Mouse (Mus musculus): ENCODE results near the gene Fgf11. TPM values are rescaled to one million over a fixed set of nuclear protein-coding genes. Genes with fewer than 3 reads are reported as not detected.

Fgf11 gene
- not detected for polyA plus RNA-seq (2017; shearing (Covaris generic))

GRCm38 (mm10) chr11:69801379-69801977 lies at the start of gene Fgf11:
Fgf11 (minus strand) TSS chr11:69801857.

GRCm38 (mm10) chr11:69846198-69846680 lies 44.6 kb upstream of the Fgf11 start, which contains the start of gene Plscr3:
Plscr3 (plus strand) TSS chr11:69846376.

DNA sequence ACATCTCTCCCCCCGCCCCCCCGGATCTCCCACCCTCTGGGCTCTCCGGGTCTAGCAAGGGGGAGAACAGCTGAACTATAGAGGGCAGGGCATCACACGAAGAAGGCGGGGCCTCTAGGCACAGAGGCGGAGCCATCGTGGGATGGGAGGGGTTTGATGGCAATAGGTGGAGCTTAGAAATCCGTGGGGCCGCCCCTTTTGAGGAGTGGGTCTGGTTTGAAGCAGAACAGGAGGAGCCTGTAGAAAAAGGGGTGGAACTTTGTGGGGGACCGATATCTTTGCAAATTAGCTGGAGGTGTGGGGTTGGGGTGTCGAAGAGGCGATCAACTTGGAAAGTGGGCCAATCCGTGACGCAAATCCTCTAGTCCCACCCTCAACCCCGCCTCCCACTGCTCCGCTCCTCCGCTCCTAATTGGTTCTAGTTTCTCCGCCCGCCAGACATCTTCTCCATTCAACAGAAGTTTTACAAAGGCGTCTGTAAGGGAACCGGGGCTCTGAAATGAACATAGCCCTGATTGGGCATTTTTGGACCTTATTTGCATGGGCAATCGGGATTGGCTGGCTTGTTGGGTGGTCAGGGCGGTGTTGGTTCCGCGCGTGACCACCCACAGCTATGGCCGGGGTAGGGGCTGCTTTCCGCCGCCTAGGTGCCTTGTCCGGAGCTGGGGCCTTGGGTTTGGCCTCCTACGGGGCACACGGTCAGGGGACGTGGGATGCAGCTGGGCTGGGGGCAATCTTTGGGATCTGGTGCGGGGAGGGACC lies 36.5 kb upstream of the Fgf11 start, which contains the start of gene Tmem256:
Tmem256 (plus strand) TSS at position 563 of the 762 bp plus-strand sequence.

GRCm38 (mm10) chr11:69837604-69837951 lies 35.9 kb upstream of the Fgf11 start, which contains the start of gene Nlgn2:
Nlgn2 (minus strand) TSS chr11:69837784.

GRCm38 (mm10) chr11:69822080-69822479 lies 20.4 kb upstream of the Fgf11 start, which contains the start of gene Spem1:
Spem1 (minus strand) TSS chr11:69822180.

DNA sequence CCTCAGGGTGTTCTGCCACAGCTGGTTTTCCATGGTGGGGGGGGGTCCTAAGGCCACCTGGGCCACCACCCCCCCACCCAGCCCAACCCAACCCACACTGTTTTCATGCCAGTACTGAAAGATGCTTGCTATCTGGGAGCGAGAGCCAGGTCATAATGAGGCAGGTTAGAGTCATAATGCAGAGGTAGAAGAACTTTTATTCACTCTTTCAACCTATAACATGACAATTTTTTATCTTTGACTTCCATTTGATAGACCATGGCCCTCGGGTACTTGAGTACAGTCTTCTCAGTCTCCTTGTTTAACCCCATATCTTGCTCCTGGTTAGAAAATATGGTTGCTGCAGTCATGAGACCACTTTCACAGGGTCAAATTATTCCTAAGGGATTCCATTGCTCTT lies 16.7 kb upstream of the Fgf11 start, which contains the start of gene Spem2:
Spem2 (minus strand) TSS at position 101 of the 400 bp plus-strand sequence.

GRCm38 (mm10) chr11:69815155-69815554 lies 13.5 kb upstream of the Fgf11 start, which contains the start of gene Gm39566:
Gm39566 (minus strand) TSS chr11:69815298.

GRCm38 (mm10) chr11:69804972-69805909 lies 3.6 kb upstream of the Fgf11 start, which contains the start of gene Tmem102:
Tmem102 (minus strand) TSS chr11:69805624.

DNA sequence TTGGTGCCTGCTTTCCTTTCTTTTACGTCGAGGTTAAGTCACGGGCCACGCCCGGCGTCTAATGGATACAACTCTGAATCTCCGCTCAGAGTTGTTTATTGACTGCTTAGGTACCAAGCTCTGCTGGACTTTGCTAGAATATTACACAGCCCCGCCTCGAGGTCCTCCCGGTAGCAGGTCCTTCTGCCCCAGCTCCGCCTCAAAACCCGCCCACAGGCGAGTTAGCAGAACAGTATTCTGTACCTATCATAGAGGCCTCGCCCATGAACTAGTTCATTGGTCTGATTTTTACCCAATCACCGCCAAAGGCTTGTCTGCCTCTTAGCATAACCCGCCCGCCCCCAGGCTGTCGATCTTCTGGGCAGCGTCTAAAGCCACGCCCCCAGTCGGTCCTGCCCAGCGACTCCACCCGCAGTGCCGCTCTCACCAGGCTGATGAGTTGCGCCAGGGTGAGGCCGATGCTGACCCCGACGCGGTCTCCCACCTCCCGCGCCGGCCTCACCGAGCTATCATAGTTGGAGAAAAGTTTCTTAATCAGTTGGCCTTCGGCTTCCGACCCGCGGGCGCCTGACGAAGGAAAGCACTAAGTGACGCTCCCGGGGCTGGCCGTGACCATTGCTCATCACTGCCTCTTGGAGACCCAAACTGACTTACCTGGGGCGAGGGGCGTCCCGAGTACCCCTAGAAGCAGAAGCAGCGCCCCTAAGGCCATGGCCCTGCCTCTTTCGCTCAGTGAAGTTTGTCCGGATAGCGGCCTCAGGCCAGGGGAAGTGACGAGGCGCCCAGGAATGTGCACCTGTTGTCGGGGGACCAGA lies 6.3 kb downstream of the Fgf11 start, which contains the start of gene Chrnb1:
Chrnb1 (minus strand) TSS at position 776 of the 815 bp plus-strand sequence.

GRCm38 (mm10) chr11:69765221-69766125 lies 36.2 kb downstream of the Fgf11 start, which contains the start of gene Zbtb4:
Zbtb4 (plus strand) TSS chr11:69765912.

GRCm38 (mm10) chr11:69761868-69762267 lies 39.8 kb downstream of the Fgf11 start, which contains the start of gene Slc35g3:
Slc35g3 (minus strand) TSS chr11:69761968.

GRCm38 (mm10) chr11:69758478-69758970 lies 43.1 kb downstream of the Fgf11 start, which contains the start of gene Polr2a:
Polr2a (minus strand) TSS chr11:69758637.

Other genes starting within 250 kb of the Fgf11 start
- under 1 TPM; 0.55 to 0.64 TPM for gene Efnb3, start 241.7 kb downstream of the Fgf11 start, polyA plus RNA-seq (2017; shearing (Covaris generic))
- gene Wrap53, start 221.6 kb downstream of the Fgf11 start, polyA plus RNA-seq (2017; shearing (Covaris generic)): 10 to 100 TPM; 26.4 to 26.5 TPM
- gene Trp53, start 221.5 kb downstream of the Fgf11 start, polyA plus RNA-seq (2017; shearing (Covaris generic)): 100 to 1,000 TPM; 201 to 249 TPM
- gene Atp1b2, start 195.9 kb downstream of the Fgf11 start, polyA plus RNA-seq (2017; shearing (Covaris generic)): under 1 TPM in 1 of 2 experiments, not detected in 1; 0.55 TPM
- under 1 TPM; 0.33 to 0.57 TPM for gene Shbg, start 184.0 kb downstream of the Fgf11 start, polyA plus RNA-seq (2017; shearing (Covaris generic))
- 1 to 10 TPM in 1 of 2 experiments, not detected in 1; 2.8 TPM for gene Sat2, start 179.8 kb downstream of the Fgf11 start, polyA plus RNA-seq (2017; shearing (Covaris generic))
- 10 to 100 TPM; 59.9 to 74.5 TPM for gene Fxr2, start 168.9 kb downstream of the Fgf11 start, polyA plus RNA-seq (2017; shearing (Covaris generic))
- gene Sox15, start 146.5 kb downstream of the Fgf11 start, polyA plus RNA-seq (2017; shearing (Covaris generic)): 1 to 10 TPM in 1 of 2 experiments, under 1 TPM in 1; 0.55 to 3.1 TPM
- 10 to 100 TPM; 47.5 to 52.3 TPM for gene Mpdu1, start 139.2 kb downstream of the Fgf11 start, polyA plus RNA-seq (2017; shearing (Covaris generic))
- gene Cd68, start 135.7 kb downstream of the Fgf11 start, polyA plus RNA-seq (2017; shearing (Covaris generic)): 10 to 100 TPM in 1 of 2 experiments, 1 to 10 TPM in 1; 1.7 to 11.0 TPM
- 100 to 1,000 TPM; 493 to 540 TPM for gene Eif4a1, start 129.4 kb downstream of the Fgf11 start, polyA plus RNA-seq (2017; shearing (Covaris generic))
- gene Senp3, start 119.8 kb downstream of the Fgf11 start, polyA plus RNA-seq (2017; shearing (Covaris generic)): 10 to 100 TPM; 33.1 to 37.3 TPM
- not detected for gene Tnfsf13, start 116.1 kb downstream of the Fgf11 start, polyA plus RNA-seq (2017; shearing (Covaris generic))
- gene Tnfsf12, start 106.0 kb downstream of the Fgf11 start, polyA plus RNA-seq (2017; shearing (Covaris generic)): not detected
- under 1 TPM in 1 of 2 experiments, not detected in 1; 0.45 TPM for gene Tnfsfm13, start 105.8 kb downstream of the Fgf11 start, polyA plus RNA-seq (2017; shearing (Covaris generic))
- gene Polr2a, start 43.2 kb downstream of the Fgf11 start, polyA plus RNA-seq (2017; shearing (Covaris generic)): 10 to 100 TPM; 43.7 to 44.7 TPM
- gene Slc35g3, start 39.9 kb downstream of the Fgf11 start, polyA plus RNA-seq (2017; shearing (Covaris generic)): 1 to 10 TPM in 1 of 2 experiments, under 1 TPM in 1; 0.29 to 1.3 TPM
- 1 to 10 TPM; 3.8 to 5.3 TPM for gene Zbtb4, start 35.9 kb downstream of the Fgf11 start, polyA plus RNA-seq (2017; shearing (Covaris generic))
- 1 to 10 TPM in 1 of 2 experiments, under 1 TPM in 1; 0.13 to 4.3 TPM for gene Chrnb1, start 5.9 kb downstream of the Fgf11 start, polyA plus RNA-seq (2017; shearing (Covaris generic))
- not detected for gene Tmem102, start 3.8 kb upstream of the Fgf11 start, polyA plus RNA-seq (2017; shearing (Covaris generic))
- gene Gm39566, start 13.4 kb upstream of the Fgf11 start, polyA plus RNA-seq (2017; shearing (Covaris generic)): under 1 TPM in 1 of 2 experiments, not detected in 1; 0.39 TPM
- gene Spem2, start 16.6 kb upstream of the Fgf11 start, polyA plus RNA-seq (2017; shearing (Covaris generic)): not detected
- 1 to 10 TPM in 1 of 2 experiments, not detected in 1; 2.1 TPM for gene Spem1, start 20.3 kb upstream of the Fgf11 start, polyA plus RNA-seq (2017; shearing (Covaris generic))
- under 1 TPM; 0.26 to 0.83 TPM for gene Nlgn2, start 35.9 kb upstream of the Fgf11 start, polyA plus RNA-seq (2017; shearing (Covaris generic))
- 10 to 100 TPM; 64.6 to 89.9 TPM for gene Tmem256, start 36.7 kb upstream of the Fgf11 start, polyA plus RNA-seq (2017; shearing (Covaris generic))
- gene Plscr3, start 44.5 kb upstream of the Fgf11 start, polyA plus RNA-seq (2017; shearing (Covaris generic)): 10 to 100 TPM; 15.4 to 18.5 TPM
- under 1 TPM; 0.08 to 0.72 TPM for gene Tnk1, start 56.9 kb upstream of the Fgf11 start, polyA plus RNA-seq (2017; shearing (Covaris generic))
- gene Tmem95, start 76.2 kb upstream of the Fgf11 start, polyA plus RNA-seq (2017; shearing (Covaris generic)): under 1 TPM in 1 of 2 experiments, not detected in 1; 0.93 TPM
- 1 to 10 TPM; 1.3 TPM for gene Kctd11, start 79.5 kb upstream of the Fgf11 start, polyA plus RNA-seq (2017; shearing (Covaris generic))
- gene Acap1, start 93.7 kb upstream of the Fgf11 start, polyA plus RNA-seq (2017; shearing (Covaris generic)): 100 to 1,000 TPM; 503 to 589 TPM
- 1 to 10 TPM; 3.6 to 4.8 TPM for gene 2810408A11Rik, start 99.1 kb upstream of the Fgf11 start, polyA plus RNA-seq (2017; shearing (Covaris generic))
- 10 to 100 TPM in 1 of 2 experiments, 1 to 10 TPM in 1; 6.4 to 11.6 TPM for gene Neurl4, start 99.2 kb upstream of the Fgf11 start, polyA plus RNA-seq (2017; shearing (Covaris generic))
- 100 to 1,000 TPM; 175 to 265 TPM for gene Gps2, start 112.0 kb upstream of the Fgf11 start, polyA plus RNA-seq (2017; shearing (Covaris generic))
- gene Eif5a, start 120.1 kb upstream of the Fgf11 start, polyA plus RNA-seq (2017; shearing (Covaris generic)): 1,000 to 10,000 TPM; 1,144 to 1,177 TPM
- gene Ybx2, start 133.9 kb upstream of the Fgf11 start, polyA plus RNA-seq (2017; shearing (Covaris generic)): not detected
- 1 to 10 TPM in 1 of 2 experiments, not detected in 1; 1.5 TPM for gene Slc2a4, start 146.3 kb upstream of the Fgf11 start, polyA plus RNA-seq (2017; shearing (Covaris generic))
- 1 to 10 TPM in 1 of 2 experiments, under 1 TPM in 1; 0.81 to 1.2 TPM for gene Cldn7, start 162.9 kb upstream of the Fgf11 start, polyA plus RNA-seq (2017; shearing (Covaris generic))
- 10 to 100 TPM; 39.1 to 74.9 TPM for gene Ctdnep1, start 179.3 kb upstream of the Fgf11 start, polyA plus RNA-seq (2017; shearing (Covaris generic))
- 10 to 100 TPM; 63.7 to 67.7 TPM for gene Elp5, start 180.7 kb upstream of the Fgf11 start, polyA plus RNA-seq (2017; shearing (Covaris generic))
- 100 to 1,000 TPM; 391 to 427 TPM for gene Gabarap, start 189.3 kb upstream of the Fgf11 start, polyA plus RNA-seq (2017; shearing (Covaris generic))
- gene Phf23, start 193.9 kb upstream of the Fgf11 start, polyA plus RNA-seq (2017; shearing (Covaris generic)): 10 to 100 TPM; 85.5 to 94.7 TPM
- gene Dvl2, start 198.7 kb upstream of the Fgf11 start, polyA plus RNA-seq (2017; shearing (Covaris generic)): 10 to 100 TPM; 26.6 to 46.3 TPM
- 100 to 1,000 TPM in 1 of 2 experiments, 10 to 100 TPM in 1; 97.3 to 113 TPM for gene Acadvl, start 213.6 kb upstream of the Fgf11 start, polyA plus RNA-seq (2017; shearing (Covaris generic))
- 10 to 100 TPM in 1 of 2 experiments, 1 to 10 TPM in 1; 9.1 to 10.5 TPM for gene Dlg4, start 215.1 kb upstream of the Fgf11 start, polyA plus RNA-seq (2017; shearing (Covaris generic))

Data from inflammation-experienced regulatory T-cells (primary cell).